ENCODE assay signal across 26 mouse cellular contexts in genomic region chr3:95655437-95655836, GRCm38 (mm10). TPM values are rescaled to one million over a fixed set of nuclear protein-coding genes. Genes with fewer than 3 reads are reported as not detected.
A peak's percentile ranks its signal among the peaks of the same experiment; 100 is the strongest.
DNase-seq lines count a peak whose midpoint lies in the region; ATAC-seq and TF ChIP-seq lines count a peak whose summit lies in the region.
"Had no signal": no experiment of that assay in that cellular context is flagged by ENCODE, and none has a peak within 500 bp of the region (broad histone marks: within the 10 kb centered on the region; RNA-seq: fewer than 3 reads in every experiment).

No protein-coding gene starts in this region.

- no peak overlapping the region for H3K4me3 ChIP-seq in heart, embryonic 12.5 days
- no peak overlapping the region for H3K4me3 ChIP-seq in kidney, embryonic 16.5 days (ENCODE audit: low read length)
- no peak overlapping the region for H3K4me3 ChIP-seq in ES-E14 (ENCODE audit: insufficient read depth in 1 of 2, low read depth in 1 of 2, low read length in 2 of 2, poor library complexity in 1 of 2, severe bottlenecking in 1 of 2)
- no peak overlapping the region for H3K4me3 ChIP-seq in small intestine, adult 2 months (ENCODE audit: low read depth, low read length)
- H3K4me3 ChIP-seq: embryonic facial prominence, embryonic 12.5 days; hindbrain, embryonic 10.5 days; intestine, embryonic 15.5 days; left cerebral cortex, adult 2 months; midbrain, embryonic 12.5 days; neural tube, embryonic 15.5 days had no signal

- no peaks in the 10 kb centered on the region for H3K9me3 ChIP-seq in heart, embryonic 12.5 days (replicated peaks)
- no peaks in the 10 kb centered on the region for H3K9me3 ChIP-seq in kidney, embryonic 16.5 days (ENCODE audit: low read length)
- no peaks in the 10 kb centered on the region for H3K9me3 ChIP-seq in ES-E14 (ENCODE audit: control insufficient read depth, insufficient read depth, low read depth, low read length)
- H3K9me3 ChIP-seq: embryonic facial prominence, embryonic 12.5 days; hindbrain, embryonic 10.5 days; intestine, embryonic 15.5 days; midbrain, embryonic 12.5 days; neural tube, embryonic 15.5 days had no signal

- no peak overlapping the region for H3K4me2 ChIP-seq in heart, embryonic 12.5 days
- no peak overlapping the region for H3K4me2 ChIP-seq in kidney, embryonic 16.5 days (replicated peaks; ENCODE audit: low read depth, low read length)
- H3K4me2 ChIP-seq: embryonic facial prominence, embryonic 12.5 days; intestine, embryonic 15.5 days; midbrain, embryonic 12.5 days; neural tube, embryonic 15.5 days had no signal

- peak; percentile 94 for DNase-seq in heart, adult 11 months
- peak; percentile 21 for DNase-seq in kidney, postnatal 10 days
- DNase-seq in ES-E14 (ENCODE audit: low read depth, low spot score) = no peak
- no peak for DNase-seq in frontal cortex, postnatal 25 days (ENCODE audit: low spot score in 2 of 2)
- DNase-seq: B cell, adult 2 months; cerebellum, adult 2 months; cerebellum, postnatal 25 days; forebrain, postnatal 0 days; liver, postnatal 0 days; lung, postnatal 10 days; right cerebral cortex, adult 18-20 months; right cerebral cortex, postnatal 4 days; thymus, adult 2 months had no signal

- no peak overlapping the region for H3K9ac ChIP-seq in heart, embryonic 12.5 days
- no peak overlapping the region for H3K9ac ChIP-seq in kidney, embryonic 16.5 days (replicated peaks; ENCODE audit: low read length)
- H3K9ac ChIP-seq in ES-E14 (ENCODE audit: insufficient read depth, low read depth, low read length, poor library complexity, severe bottlenecking) = peak overlapping the region; percentile 17; the same call in 1 of the 2 replicates
- H3K9ac ChIP-seq: embryonic facial prominence, embryonic 12.5 days; forebrain, postnatal 0 days; intestine, embryonic 15.5 days; liver, postnatal 0 days; midbrain, embryonic 12.5 days; neural tube, embryonic 15.5 days had no signal

- peaks cover 7% of the 10 kb centered on the region for H3K36me3 ChIP-seq in heart, embryonic 12.5 days
- 0 out of 2 replicates have a peak, but pooled peaks cover 2% of the 10 kb centered on the region for H3K36me3 ChIP-seq in kidney, embryonic 16.5 days (ENCODE audit: insufficient read depth, low read length)
- peaks cover 15% of the 10 kb centered on the region for H3K36me3 ChIP-seq in ES-E14 (ENCODE audit: control insufficient read depth, insufficient read depth, low read length, poor library complexity, severe bottlenecking)
- H3K36me3 ChIP-seq in small intestine, adult 2 months (ENCODE audit: control insufficient read depth, insufficient read depth, low read length) = peaks cover 9% of the 10 kb centered on the region
- H3K36me3 ChIP-seq: embryonic facial prominence, embryonic 12.5 days; intestine, embryonic 15.5 days; neural tube, embryonic 15.5 days had no signal

- WGBS in heart, embryonic 12.5 days = 84% methylated on average over 5 of the region's 5 CpGs
- 92% methylated on average over 5 of the region's 5 CpGs for WGBS in kidney, embryonic 16.5 days
- 61% methylated on average over 5 of the region's 5 CpGs for whole genome bisulfite sequencing in small intestine, adult 2 months

- H3K27ac ChIP-seq in heart, embryonic 12.5 days (ENCODE audit: poor library complexity, severe bottlenecking) = no peak overlapping the region
- H3K27ac ChIP-seq in kidney, embryonic 16.5 days (ENCODE audit: low read length) = no peak overlapping the region
- H3K27ac ChIP-seq in ES-E14 (ENCODE audit: insufficient read depth, low read depth, low read length, poor library complexity, severe bottlenecking) = peak overlapping the region; percentile 81
- H3K27ac ChIP-seq in small intestine, adult 2 months (ENCODE audit: insufficient read depth, low read depth, low read length) = peak overlapping the region; percentile 39
- H3K27ac ChIP-seq: embryonic facial prominence, embryonic 12.5 days; hindbrain, embryonic 10.5 days; intestine, embryonic 15.5 days; kidney, postnatal 0 days; left cerebral cortex, adult 2 months; midbrain, embryonic 12.5 days; neural tube, embryonic 15.5 days; stomach, postnatal 0 days had no signal

- no peak for ATAC-seq in heart, embryonic 12.5 days (ENCODE audit: insufficient number of reproducible peaks, low FRiP score)
- ATAC-seq in kidney, embryonic 16.5 days (ENCODE audit: low FRiP score, low TSS enrichment) = no peak
- ATAC-seq: forebrain, postnatal 0 days; hindbrain, embryonic 16.5 days; intestine, embryonic 15.5 days; liver, postnatal 0 days had no signal

- H3K27me3 ChIP-seq in heart, embryonic 12.5 days (replicated peaks) = no peaks in the 10 kb centered on the region
- no peaks in the 10 kb centered on the region for H3K27me3 ChIP-seq in kidney, embryonic 16.5 days (ENCODE audit: insufficient read depth, low read length)
- no peaks in the 10 kb centered on the region for H3K27me3 ChIP-seq in small intestine, adult 2 months (ENCODE audit: control insufficient read depth, insufficient read depth, low read length)
- H3K27me3 ChIP-seq: CH12.LX; embryonic facial prominence, embryonic 12.5 days; intestine, embryonic 15.5 days; midbrain, embryonic 12.5 days; neural tube, embryonic 15.5 days had no signal

- no peak for TF ChIP-seq POLR2A in small intestine, adult 2 months (IDR thresholded peaks at IDR 0.05; ENCODE audit: low read depth, low read length)

- H3K4me1 ChIP-seq in heart, embryonic 12.5 days (replicated peaks) = peaks cover 32% of the 10 kb centered on the region
- H3K4me1 ChIP-seq in kidney, embryonic 16.5 days (ENCODE audit: insufficient read depth, low read length) = peaks cover 21% of the 10 kb centered on the region
- peaks cover 12 to 23% of the 10 kb centered on the region in 2 experiments; a peak in 3 of 4 replicates for H3K4me1 ChIP-seq in ES-E14 (ENCODE audit: control insufficient read depth in 2 of 2, insufficient read depth in 2 of 2, low read length in 2 of 2, poor library complexity in 1 of 2)
- peaks cover 11% of the 10 kb centered on the region for H3K4me1 ChIP-seq in small intestine, adult 2 months (ENCODE audit: control insufficient read depth, insufficient read depth, insufficient read length, low read length)

- no peak for TF ChIP-seq CTCF in small intestine, adult 2 months (IDR thresholded peaks at IDR 0.05; ENCODE audit: extremely low read depth, insufficient read length, insufficient replicate concordance, low read depth, low read length)

- in situ Hi-C loops in ES-E14 (cut with MboI; ENCODE audit: low sequenced_read_pairs in 2 of 2, unreplicated experiment in 2 of 2) = no loop called here

TF ChIP-seq in ES-E14, 5 proteins besides CTCF, POLR2A, EP300 and RAD21:
- TF ChIP-seq ZC3H11A (IDR thresholded peaks at IDR 0.05; ENCODE audit: borderline replicate concordance, low read depth, low read length) (no peak), MAFK (IDR thresholded peaks at IDR 0.05; ENCODE audit: insufficient read depth, low read depth, low read length) (no peak), CHD2 (IDR thresholded peaks at IDR 0.05; ENCODE audit: low read depth, low read length) (no peak), HCFC1 (IDR thresholded peaks at IDR 0.05; ENCODE audit: borderline replicate concordance, insufficient read depth, low read length) (no peak), ZNF384 (IDR thresholded peaks at IDR 0.05; ENCODE audit: low read depth, low read length) (no peak)

RNA-seq across cellular contexts. Expression of gene Mcl1, which starts 3.2 kb away (rescaled TPM):
- 65.2 and 66.9 TPM in 2 replicates for polyA plus RNA-seq in heart, embryonic 12.5 days (2016; fragmentation: Nextera tagmentation; extraction: Ambion mirVana)
- polyA plus RNA-seq in kidney, embryonic 16.5 days (2015; fragmentation: Nextera tagmentation; extraction: Ambion mirVana) = 23.7 and 38.1 TPM in 2 replicates
- total RNA-seq in ES-E14 (2012; rRNA removed) = 207 and 253 TPM in 2 replicates
- 119 and 327 TPM in 2 replicates for polyA plus RNA-seq in small intestine, adult 2 months (2012; rRNA removed)

RNA-seq across cellular contexts. Expression of gene Ensa, which starts 30.6 kb away (rescaled TPM):
- 50.8 and 51.4 TPM in 2 replicates for polyA plus RNA-seq in heart, embryonic 12.5 days (2016; fragmentation: Nextera tagmentation; extraction: Ambion mirVana)
- polyA plus RNA-seq in kidney, embryonic 16.5 days (2015; fragmentation: Nextera tagmentation; extraction: Ambion mirVana) = 76.4 and 78.6 TPM in 2 replicates
- 54.1 and 56.8 TPM in 2 replicates for total RNA-seq in ES-E14 (2012; rRNA removed)
- 5.2 and 10.1 TPM in 2 replicates for polyA plus RNA-seq in small intestine, adult 2 months (2012; rRNA removed)

RNA-seq across cellular contexts. Expression of gene Adamtsl4, which starts 32.3 kb away (rescaled TPM):
- polyA plus RNA-seq in heart, embryonic 12.5 days (2016; fragmentation: Nextera tagmentation; extraction: Ambion mirVana) = 4.3 and 4.9 TPM in 2 replicates
- polyA plus RNA-seq in kidney, embryonic 16.5 days (2015; fragmentation: Nextera tagmentation; extraction: Ambion mirVana) = 3.8 and 3.9 TPM in 2 replicates
- 1.9 and 5.0 TPM in 2 replicates for total RNA-seq in ES-E14 (2012; rRNA removed)
- polyA plus RNA-seq in small intestine, adult 2 months (2012; rRNA removed) = 6.4 and 8.2 TPM in 2 replicates

Comparison
In these comparisons a context has a peak if more than half of its experiments do, and no peak if none do; other contexts are left out.
1. DNase-seq: peak in heart, adult 11 months (single experiment) and kidney, postnatal 10 days (single experiment); none in ES-E14 (single experiment) and frontal cortex, postnatal 25 days (0 of 2).
2. H3K27ac ChIP-seq: peak in ES-E14 (single experiment) and small intestine, adult 2 months (single experiment); none in heart, embryonic 12.5 days (single experiment) and kidney, embryonic 16.5 days (single experiment).